Mouse (Mus musculus): ENCODE measurements around the gene Mapkapk5.
"Not testable (repeated sequence)": the region's sequence is repeated elsewhere in the genome, so short reads cannot be mapped to it uniquely, and the experiment has no call there.

Mapkapk5 gene

GRCm38 (mm10) chr5:121535116-121535515 is 10.6 kb downstream of the Mapkapk5 start:
- ChIA-PET CTCF (interaction anchor here in 3 of 4 experiments (0.8 to 2.0 kb wide), 11 partner anchors 8 to 138 kb away, joined by 3 to 9 read pairs (median 4); partner anchors contain the start of genes Adam1a (in 1 of the 3), Adam1b (in 1 of the 3), Gm42878 (in 1 of the 3) and Mapkapk5 (in 1 of the 3)), POLR2A (interaction anchor here in 3 of 4 experiments (1.0 to 6.5 kb wide), 6 partner anchors 10 to 27 kb away, joined by 4 to 53 read pairs (median 6); partner anchors contain the start of genes Adam1a (in 1 of the 3), Gm42878 (in 1 of the 3) and Mapkapk5 (in 1 of the 3))

- ChIA-PET CTCF (interaction anchor here (0.6 to 2.0 kb wide), 18 partner anchors 8 to 137 kb away, joined by 3 to 9 read pairs (median 3); partner anchors contain the start of genes Adam1a (in 1 of the 4), Adam1b (in 1 of the 4), Gm42878 (in 1 of the 4) and Mapkapk5 (in 1 of the 4)), POLR2A (interaction anchor here (0.6 to 3.4 kb wide), 11 partner anchors 9 to 116 kb away, joined by 3 to 13 read pairs (median 4); partner anchors contain the start of genes Aldh2 (in 2 of the 4), Adam1a (in 1 of the 4), Gm42878 (in 1 of the 4) and Mapkapk5 (in 1 of the 4))
These were observed 11.2 kb downstream of the Mapkapk5 start for GRCm38 (mm10) chr5:121534521-121534920.

- CTCF ChIA-PET: interaction anchor here (0.5 to 1.8 kb wide), 13 partner anchors 10 to 568 kb away, joined by 3 to 9 read pairs (median 4); partner anchors contain the start of genes Adam1a (in 1 of the 4), Gm42878 (in 1 of the 4) and Mapkapk5 (in 1 of the 4)
These were observed 18.7 kb downstream of the Mapkapk5 start for GRCm38 (mm10) chr5:121526961-121527360.

GRCm38 (mm10) chr5:121526526-121526925 is 19.2 kb downstream of the Mapkapk5 start:
- CTCF ChIA-PET: interaction anchor here (0.5 to 1.8 kb wide), 14 partner anchors 10 to 568 kb away, joined by 3 to 9 read pairs (median 4); partner anchors contain the start of genes Adam1a (in 1 of the 4), Gm42878 (in 1 of the 4) and Mapkapk5 (in 1 of the 4)
- POLR2A ChIA-PET: interaction anchor here (0.5 to 4.3 kb wide), 16 partner anchors 10 to 475 kb away, joined by 3 to 53 read pairs (median 3); partner anchors contain the start of genes Adam1a (in 1 of the 4), Gm42878 (in 1 of the 4) and Mapkapk5 (in 1 of the 4)

More at GRCm38 (mm10) chr5:121526961-121527360, 18.7 kb downstream of the Mapkapk5 start:
- POLR2A ChIA-PET: interaction anchor here (0.5 to 4.3 kb wide), 16 partner anchors 10 to 475 kb away, joined by 3 to 53 read pairs (median 3); partner anchors contain the start of genes Adam1a (in 1 of the 4), Gm42878 (in 1 of the 4) and Mapkapk5 (in 1 of the 4)

GRCm38 (mm10) chr5:121525774-121526450 is 19.8 kb downstream of the Mapkapk5 start:
- CTCF ChIA-PET: interaction anchor here in 2 of 4 experiments (0.6 to 1.8 kb wide), 5 partner anchors 8 to 596 kb away, joined by 3 to 5 read pairs (median 3); partner anchors contain the start of genes Adam1a (in 1 of the 2), Gm42878 (in 1 of the 2) and Mapkapk5 (in 1 of the 2)

GRCm38 (mm10) chr5:121519758-121520157 is 25.9 kb downstream of the Mapkapk5 start:
- ChIA-PET CTCF (interaction anchor here in 2 of 4 experiments (0.7 to 1.0 kb wide), 2 partner anchors 14 to 27 kb away, joined by 3 read pairs; no protein-coding TSS in a partner anchor), POLR2A (interaction anchor here in 3 of 4 experiments (0.6 to 1.2 kb wide), 5 partner anchors 14 to 317 kb away, joined by 3 to 5 read pairs (median 3); partner anchors contain the start of gene Rpl6 (in 1 of the 3))

More at GRCm38 (mm10) chr5:121525774-121526450, 19.8 kb downstream of the Mapkapk5 start:
- POLR2A ChIA-PET: interaction anchor here (0.6 to 4.3 kb wide), 17 partner anchors 8 to 1653 kb away, joined by 3 to 53 read pairs (median 3); no protein-coding TSS in a partner anchor

- ChIA-PET CTCF (interaction anchor here in 2 of 4 experiments (0.6 to 1.0 kb wide), 3 partner anchors 11 to 83 kb away, joined by 3 read pairs; no protein-coding TSS in a partner anchor), POLR2A (interaction anchor here in 2 of 4 experiments (0.6 to 1.2 kb wide), 4 partner anchors 15 to 315 kb away, joined by 3 to 4 read pairs (median 3); partner anchors contain the start of gene Rpl6 (in 1 of the 2))
These were observed 26.7 kb downstream of the Mapkapk5 start for GRCm38 (mm10) chr5:121518983-121519382.

- POLR2A ChIA-PET: interaction anchor here in 1 of 4 experiments (0.6 to 1.9 kb wide), 2 partner anchors 17 to 306 kb away, joined by 4 to 5 read pairs; partner anchors contain the start of gene Rpl6
- CTCF ChIA-PET: no interaction called here
These were observed 35.7 kb downstream of the Mapkapk5 start for GRCm38 (mm10) chr5:121510009-121510408.

- ChIA-PET POLR2A (interaction anchor here (0.6 to 1.7 kb wide), 4 partner anchors 10 to 168 kb away, joined by 3 to 5 read pairs (median 4); no protein-coding TSS in a partner anchor), CTCF (interaction anchor here in 2 of 4 experiments (0.6 to 1.3 kb wide), 2 partner anchors 20 to 122 kb away, joined by 3 to 7 read pairs; no protein-coding TSS in a partner anchor)
These were observed 38.9 kb downstream of the Mapkapk5 start for GRCm38 (mm10) chr5:121506846-121507245.

- ChIA-PET POLR2A (interaction anchor here in 3 of 4 experiments (0.9 to 1.9 kb wide), 9 partner anchors 9 to 157 kb away, joined by 3 to 6 read pairs (median 3); partner anchors contain the start of genes Acad10 (in 1 of the 3), Brap (in 1 of the 3) and Erp29 (in 1 of the 3)), CTCF (interaction anchor here (0.5 to 1.3 kb wide), 6 partner anchors 9 to 826 kb away, joined by 3 to 4 read pairs (median 3); no protein-coding TSS in a partner anchor)
These were observed 42.5 kb downstream of the Mapkapk5 start, which contains the start of gene Adam1b for GRCm38 (mm10) chr5:121503231-121503630. Gene Adam1b, minus strand, starts transcription at chr5:121503435.

GRCm38 (mm10) chr5:121501424-121501996 is 44.2 kb downstream of the Mapkapk5 start:
- POLR2A ChIA-PET: interaction anchor here in 1 of 4 experiments (0.6 kb wide), 1 partner anchor 239 kb away, joined by 3 read pairs; no protein-coding TSS in a partner anchor
- CTCF ChIA-PET: not testable (repeated sequence)

- ChIA-PET CTCF (no interaction called here), POLR2A (no interaction called here)
These were observed 45.0 kb downstream of the Mapkapk5 start for GRCm38 (mm10) chr5:121500719-121501118.

GRCm38 (mm10) chr5:121493305-121493704 is 52.4 kb downstream of the Mapkapk5 start:
- POLR2A ChIA-PET: interaction anchor here in 2 of 4 experiments (0.6 to 1.2 kb wide), 5 partner anchors 10 to 282 kb away, joined by 3 to 8 read pairs (median 3); partner anchors contain the start of genes Adam1a (in 1 of the 2), Adam1b (in 1 of the 2) and Gm42878 (in 1 of the 2)

GRCm38 (mm10) chr5:121484801-121485200 is 60.9 kb downstream of the Mapkapk5 start:
- POLR2A ChIA-PET: interaction anchor here in 1 of 4 experiments (0.6 kb wide), 1 partner anchor 110 kb away, joined by 9 read pairs; no protein-coding TSS in a partner anchor

More at GRCm38 (mm10) chr5:121493305-121493704, 52.4 kb downstream of the Mapkapk5 start:
- CTCF ChIA-PET: interaction anchor here in 2 of 4 experiments (0.6 to 0.8 kb wide), 2 partner anchors 19 to 145 kb away, joined by 3 read pairs; no protein-coding TSS in a partner anchor

GRCm38 (mm10) chr5:121477680-121478079 is 68.0 kb downstream of the Mapkapk5 start:
- POLR2A ChIA-PET: interaction anchor here in 3 of 4 experiments (0.6 to 2.1 kb wide), 14 partner anchors 9 to 258 kb away, joined by 3 to 12 read pairs (median 4); partner anchors contain the start of genes Erp29 (in 2 of the 3), Naa25 (in 2 of the 3), Tmem116 (in 2 of the 3) and Trafd1 (in 1 of the 3)
- CTCF ChIA-PET: interaction anchor here (0.5 to 1.9 kb wide), 52 partner anchors 10 to 851 kb away, joined by 3 to 34 read pairs (median 3); partner anchors contain the start of genes Adam1b (in 1 of the 4), Erp29 (in 1 of the 4), Naa25 (in 1 of the 4) and Oas1g (in 1 of the 4)

More at GRCm38 (mm10) chr5:121484801-121485200, 60.9 kb downstream of the Mapkapk5 start:
- CTCF ChIA-PET: interaction anchor here in 3 of 4 experiments (0.5 to 0.6 kb wide), 5 partner anchors 14 to 281 kb away, joined by 3 to 9 read pairs (median 5); no protein-coding TSS in a partner anchor

- CTCF ChIA-PET: interaction anchor here in 1 of 4 experiments (1.1 kb wide), 1 partner anchor 156 kb away, joined by 3 read pairs; no protein-coding TSS in a partner anchor
- POLR2A ChIA-PET: interaction anchor here in 1 of 4 experiments (0.7 to 4.6 kb wide), 4 partner anchors 20 to 261 kb away, joined by 3 to 46 read pairs (median 8); partner anchors contain the start of genes Erp29 and Tmem116
These were observed 69.7 kb downstream of the Mapkapk5 start for GRCm38 (mm10) chr5:121476040-121476439.
